Mouse (Mus musculus): Measurements from ENCODE around the gene Olfr669.
"Not testable (repeated sequence)": the region's sequence is repeated elsewhere in the genome, so short reads cannot be mapped to it uniquely, and the experiment has no call there.

The Olfr669 gene

GRCm38 (mm10) chr7:104933940-104934339 lies at the start of gene Olfr669:
Gene Olfr669, plus strand, starts transcription at chr7:104934240.
- DNase-seq, result no peak

- DNase-seq, result no peak
These were observed 38.2 kb upstream of the Olfr669 start, which contains the start of gene Olfr666 for GRCm38 (mm10) chr7:104895852-104896251. Gene Olfr666, minus strand, starts transcription at chr7:104895952.

- no peak for DNase-seq
These were observed 12.7 kb upstream of the Olfr669 start, which contains the start of gene Olfr667 for GRCm38 (mm10) chr7:104921382-104921781. Gene Olfr667, minus strand, starts transcription at chr7:104921482.

GRCm38 (mm10) chr7:104927957-104928356 lies 6.1 kb upstream of the Olfr669 start, which contains the start of gene Olfr668:
Gene Olfr668, minus strand, starts transcription at chr7:104928057.
- no peak for DNase-seq

- not testable (repeated sequence) for DNase-seq
These were observed 16.2 kb downstream of the Olfr669 start for GRCm38 (mm10) chr7:104950234-104950633.

GRCm38 (mm10) chr7:104962520-104962919 lies 28.5 kb downstream of the Olfr669 start, which contains the start of gene Olfr670:
Gene Olfr670, minus strand, starts transcription at chr7:104962620.
- DNase-seq, result no peak

GRCm38 (mm10) chr7:104972507-104972906 lies 38.5 kb downstream of the Olfr669 start:
- not testable (repeated sequence) for DNase-seq

- DNase-seq, result no peak
These were observed 45.0 kb downstream of the Olfr669 start, which contains the start of gene Olfr671 for GRCm38 (mm10) chr7:104979026-104979425. Gene Olfr671, minus strand, starts transcription at chr7:104979126.

Measured in kidney, postnatal 4 days (tissue).